Mouse (Mus musculus): ENCODE results near the gene Cers6.

- TF ChIP-seq CTCF (IDR thresholded peaks at IDR 0.05) (no peak), POLR2A (IDR thresholded peaks at IDR 0.05; ENCODE audit: insufficient read depth, low read depth, low read length) (no peak), EP300 (IDR thresholded peaks at IDR 0.05; ENCODE audit: insufficient read depth, low read depth, low read length) (no peak)
These were observed 174.2 kb downstream of the Cers6 start for GRCm38 (mm10) chr2:69035457-69035856.
